8 mouse cellular contexts compared by ENCODE assay signal in genomic region chr1:127206881-127207555, GRCm38 (mm10). TPM values are rescaled to one million over a fixed set of nuclear protein-coding genes. Genes with fewer than 3 reads are reported as not detected.
A peak's percentile ranks its signal among the peaks of the same experiment; 100 is the strongest.
DNase-seq lines count a peak whose midpoint lies in the region; ATAC-seq and TF ChIP-seq lines count a peak whose summit lies in the region.

No protein-coding gene starts in this region.

- 57% methylated on average over 11 of the region's 11 CpGs for WGBS in kidney, postnatal 0 days
- WGBS in hindbrain, embryonic 15.5 days: 59% methylated on average over 11 of the region's 11 CpGs
- 57% methylated on average over 11 of the region's 11 CpGs for WGBS in midbrain, embryonic 15.5 days

- 0 out of 2 replicates have a peak, but pooled peaks cover 3% of the 10 kb centered on the region for H3K4me1 ChIP-seq in kidney, postnatal 0 days (replicated peaks; ENCODE audit: insufficient read depth, low read length)
- H3K4me1 ChIP-seq in hindbrain, embryonic 15.5 days (replicated peaks): peaks cover 41% of the 10 kb centered on the region
- peaks cover 23% of the 10 kb centered on the region for H3K4me1 ChIP-seq in midbrain, embryonic 15.5 days

- no peak for ATAC-seq in kidney, postnatal 0 days (replicated peaks; ENCODE audit: low FRiP score, low read depth)
- peak; percentile 34 for ATAC-seq in common myeloid progenitor, adult 5-6 weeks (replicated peaks; ENCODE audit: low read depth, poor library complexity, severe bottlenecking)
- ATAC-seq in hindbrain, embryonic 15.5 days (ENCODE audit: low FRiP score, low read depth): no peak
- ATAC-seq in midbrain, embryonic 15.5 days (replicated peaks): no peak

- peak overlapping the region; percentile 73; the same call in 1 of the 2 replicates for H3K9ac ChIP-seq in kidney, postnatal 0 days (ENCODE audit: low read depth, low read length)
- peak overlapping the region; percentile 83 for H3K9ac ChIP-seq in hindbrain, embryonic 15.5 days
- H3K9ac ChIP-seq in midbrain, embryonic 15.5 days: peak overlapping the region; percentile 62

- H3K4me3 ChIP-seq in kidney, postnatal 0 days (replicated peaks; ENCODE audit: low read depth, low read length): peak overlapping the region; percentile 90
- peak overlapping the region; percentile 72 for H3K4me3 ChIP-seq in hindbrain, embryonic 15.5 days
- peak overlapping the region; percentile 69 for H3K4me3 ChIP-seq in midbrain, embryonic 15.5 days

- H3K27ac ChIP-seq in kidney, postnatal 0 days: no peak overlapping the region
- peak overlapping the region; percentile 91 for H3K27ac ChIP-seq in hindbrain, embryonic 15.5 days (replicated peaks)
- peak overlapping the region; percentile 92 for H3K27ac ChIP-seq in midbrain, embryonic 15.5 days

- no peaks in the 10 kb centered on the region for H3K9me3 ChIP-seq in kidney, postnatal 0 days (replicated peaks; ENCODE audit: low read length)
- H3K9me3 ChIP-seq in hindbrain, embryonic 15.5 days: no peaks in the 10 kb centered on the region
- no peaks in the 10 kb centered on the region for H3K9me3 ChIP-seq in midbrain, embryonic 15.5 days

- H3K27me3 ChIP-seq in kidney, postnatal 0 days (ENCODE audit: insufficient read depth, low read length): no peaks in the 10 kb centered on the region
- H3K27me3 ChIP-seq in hindbrain, embryonic 15.5 days: no peaks in the 10 kb centered on the region
- no peaks in the 10 kb centered on the region for H3K27me3 ChIP-seq in midbrain, embryonic 15.5 days (replicated peaks)

- TF ChIP-seq CTCF in kidney, postnatal 0 days (IDR thresholded peaks at IDR 0.05; ENCODE audit: low read depth): no peak

- DNase-seq in kidney, postnatal 0 days (ENCODE audit: low spot score): no peak
- no peak for DNase-seq in kidney, postnatal 36 days
- DNase-seq in frontal cortex, postnatal 14 days (ENCODE audit: low spot score in 2 of 2): no peak
- DNase-seq in frontal cortex, postnatal 36 days (ENCODE audit: low spot score in 2 of 2): no peak
- DNase-seq in spleen, postnatal 4 days (ENCODE audit: low spot score in 2 of 2): no peak

- peak overlapping the region; percentile 96 for H3K4me2 ChIP-seq in kidney, postnatal 0 days (ENCODE audit: low read length)
- H3K4me2 ChIP-seq in hindbrain, embryonic 15.5 days: peak overlapping the region; percentile 87
- peak overlapping the region; percentile 79 for H3K4me2 ChIP-seq in midbrain, embryonic 15.5 days

- no peaks in the 10 kb centered on the region for H3K36me3 ChIP-seq in kidney, postnatal 0 days (ENCODE audit: insufficient read depth, low read length)
- no peaks in the 10 kb centered on the region for H3K36me3 ChIP-seq in hindbrain, embryonic 15.5 days
- H3K36me3 ChIP-seq in midbrain, embryonic 15.5 days (replicated peaks): no peaks in the 10 kb centered on the region

RNA-seq across cellular contexts. Expression of gene Mgat5, which starts 2.2 kb away (rescaled TPM):
- polyA plus RNA-seq in kidney, postnatal 0 days (2015; fragmentation: Nextera tagmentation; extraction: Ambion mirVana): 4.6 and 5.4 TPM in 2 replicates
- total RNA-seq in common myeloid progenitor, adult 5-6 weeks (2017): 59.3 and 66.2 TPM in 2 replicates
- polyA plus RNA-seq in hindbrain, embryonic 15.5 days (2015; fragmentation: Nextera tagmentation; extraction: Ambion mirVana): 14.3 and 15.0 TPM in 2 replicates
- 15.0 and 17.0 TPM in 2 replicates for polyA plus RNA-seq in midbrain, embryonic 15.5 days (2015; fragmentation: Nextera tagmentation; extraction: Ambion mirVana)
